16 mouse cellular contexts compared by ENCODE assay signal in genomic region chr7:143474811-143475210, GRCm38 (mm10). TPM values are rescaled to one million over a fixed set of nuclear protein-coding genes. Genes with fewer than 3 reads are reported as not detected.
DNase-seq lines count a peak whose midpoint lies in the region; ATAC-seq lines count a peak whose summit lies in the region.
"Had no signal": no experiment of that assay in that cellular context is flagged by ENCODE, and none has a peak within 500 bp of the region (broad histone marks: within the 10 kb centered on the region; RNA-seq: fewer than 3 reads in every experiment).

No protein-coding gene starts in this region.

- H3K4me3 ChIP-seq in hindbrain, embryonic 16.5 days (ENCODE audit: low read length), result no peak overlapping the region
- H3K4me3 ChIP-seq: embryonic facial prominence, embryonic 13.5 days; forebrain, embryonic 15.5 days; limb, embryonic 13.5 days; midbrain, embryonic 10.5 days had no signal

- no peak overlapping the region for H3K27ac ChIP-seq in hindbrain, embryonic 16.5 days (ENCODE audit: low read depth, low read length)
- H3K27ac ChIP-seq: embryonic facial prominence, embryonic 13.5 days; forebrain, embryonic 15.5 days; limb, embryonic 13.5 days; midbrain, embryonic 10.5 days had no signal

- no peaks in the 10 kb centered on the region for H3K9me3 ChIP-seq in hindbrain, embryonic 16.5 days (ENCODE audit: control insufficient read depth, low read length)
- H3K9me3 ChIP-seq: embryonic facial prominence, embryonic 13.5 days; forebrain, embryonic 15.5 days; limb, embryonic 13.5 days; midbrain, embryonic 10.5 days had no signal

- peak; percentile 69 for DNase-seq in ES-CJ7 (ENCODE audit: low read depth, low spot score)
- DNase-seq in kidney, postnatal 14 days, result peak; percentile 76
- no peak for DNase-seq in urinary bladder, postnatal 36 days (ENCODE audit: low spot score in 2 of 2)
- DNase-seq in cerebellum, postnatal 25 days, result no peak
- DNase-seq: cerebellum, adult 9-11 months; heart, adult 18-20 months; heart, postnatal 36 days had no signal

- H3K9ac ChIP-seq in hindbrain, embryonic 16.5 days (ENCODE audit: low read depth, low read length), result no peak overlapping the region
- H3K9ac ChIP-seq: embryonic facial prominence, embryonic 13.5 days; forebrain, embryonic 15.5 days; limb, embryonic 13.5 days had no signal

- H3K36me3 ChIP-seq in hindbrain, embryonic 16.5 days (ENCODE audit: control insufficient read depth, insufficient read depth, low read length), result no peaks in the 10 kb centered on the region
- H3K36me3 ChIP-seq: embryonic facial prominence, embryonic 13.5 days; forebrain, embryonic 15.5 days; limb, embryonic 13.5 days; midbrain, embryonic 10.5 days had no signal

- 33% methylated on average over 8 of the region's 10 CpGs for WGBS in hindbrain, embryonic 16.5 days

- peak; percentile 20; the same call in 1 of the 2 replicates for ATAC-seq in granulocyte monocyte progenitor cell, adult 5-6 weeks (replicated peaks; ENCODE audit: poor library complexity, severe bottlenecking)
- peak; percentile 26; the same call in 1 of the 2 replicates for ATAC-seq in megakaryocyte progenitor cell, adult 5-6 weeks (replicated peaks; ENCODE audit: poor library complexity)
- ATAC-seq in hindbrain, embryonic 16.5 days, result no peak
- ATAC-seq: CD4-positive, CD25-positive, alpha-beta regulatory T cell, adult 4 months; forebrain, embryonic 15.5 days had no signal

- no peak overlapping the region for H3K4me2 ChIP-seq in hindbrain, embryonic 16.5 days (ENCODE audit: low read length)
- H3K4me2 ChIP-seq: forebrain, embryonic 15.5 days had no signal

- no peaks in the 10 kb centered on the region for H3K4me1 ChIP-seq in hindbrain, embryonic 16.5 days (ENCODE audit: control insufficient read depth, insufficient read depth, low read depth, low read length)

- H3K27me3 ChIP-seq in hindbrain, embryonic 16.5 days (replicated peaks; ENCODE audit: control insufficient read depth, insufficient read depth, low read length), result no peaks in the 10 kb centered on the region
- H3K27me3 ChIP-seq: embryonic facial prominence, embryonic 13.5 days; forebrain, embryonic 15.5 days; limb, embryonic 13.5 days had no signal

RNA-seq across cellular contexts. Expression of gene Slc22a18, which starts 1.3 kb away (rescaled TPM):
- total RNA-seq in granulocyte monocyte progenitor cell, adult 5-6 weeks (2014; fragmentation: Nextera tagmentation), result 0.88 and 1.8 TPM in 2 replicates
- 0.67 TPM in 1 of 2 replicates, not detected in the other for total RNA-seq in granulocyte monocyte progenitor cell, adult 5-6 weeks (2017)
- 0.12 and 1.5 TPM in 2 replicates for total RNA-seq in megakaryocyte progenitor cell, adult 5-6 weeks (2015)
- total RNA-seq in megakaryocyte progenitor cell, adult 5-6 weeks (2017), result 0.64 TPM in 1 of 2 replicates, not detected in the other
- polyA plus RNA-seq in hindbrain, embryonic 16.5 days (2015; fragmentation: Nextera tagmentation; extraction: Ambion mirVana), result 0.79 and 1.00 TPM in 2 replicates
- polyA plus RNA-seq: CD4-positive, CD25-positive, alpha-beta regulatory T cell, adult 4 months had no signal

RNA-seq across cellular contexts. Expression of gene Cdkn1c, which starts 14.0 kb away (rescaled TPM):
- total RNA-seq in granulocyte monocyte progenitor cell, adult 5-6 weeks (2014; fragmentation: Nextera tagmentation), result not detected in 2 replicates
- total RNA-seq in granulocyte monocyte progenitor cell, adult 5-6 weeks (2017), result 0.41 TPM in 1 of 2 replicates, not detected in the other
- total RNA-seq in megakaryocyte progenitor cell, adult 5-6 weeks (2015), result 0.61 and 0.79 TPM in 2 replicates
- total RNA-seq in megakaryocyte progenitor cell, adult 5-6 weeks (2017), result 0.41 and 0.58 TPM in 2 replicates
- 165 and 231 TPM in 2 replicates for polyA plus RNA-seq in hindbrain, embryonic 16.5 days (2015; fragmentation: Nextera tagmentation; extraction: Ambion mirVana)

RNA-seq across cellular contexts. Expression of gene Phlda2, which starts 28.1 kb away (rescaled TPM):
- total RNA-seq in granulocyte monocyte progenitor cell, adult 5-6 weeks (2014; fragmentation: Nextera tagmentation), result not detected in 2 replicates
- not detected in 2 replicates for total RNA-seq in granulocyte monocyte progenitor cell, adult 5-6 weeks (2017)
- total RNA-seq in megakaryocyte progenitor cell, adult 5-6 weeks (2015), result 0.81 and 2.2 TPM in 2 replicates
- not detected in 2 replicates for total RNA-seq in megakaryocyte progenitor cell, adult 5-6 weeks (2017)
- 0.56 and 0.57 TPM in 2 replicates for polyA plus RNA-seq in hindbrain, embryonic 16.5 days (2015; fragmentation: Nextera tagmentation; extraction: Ambion mirVana)
- total RNA-seq: heart, adult 18-20 months; heart, postnatal 36 days had no signal
- polyA plus RNA-seq: neural tube, embryonic 14.5 days had no signal

Comparison
In these comparisons a context has a peak if more than half of its experiments do, and no peak if none do; other contexts are left out.
1. DNase-seq: peak in ES-CJ7 (single experiment) and kidney, postnatal 14 days (single experiment); none in urinary bladder, postnatal 36 days (0 of 2) and cerebellum, postnatal 25 days (0 of 2).